Mouse (Mus musculus): ENCODE data around the gene Cyp4a29.
"Not testable (repeated sequence)": the region's sequence is repeated elsewhere in the genome, so short reads cannot be mapped to it uniquely, and the experiment has no call there.

DNA sequence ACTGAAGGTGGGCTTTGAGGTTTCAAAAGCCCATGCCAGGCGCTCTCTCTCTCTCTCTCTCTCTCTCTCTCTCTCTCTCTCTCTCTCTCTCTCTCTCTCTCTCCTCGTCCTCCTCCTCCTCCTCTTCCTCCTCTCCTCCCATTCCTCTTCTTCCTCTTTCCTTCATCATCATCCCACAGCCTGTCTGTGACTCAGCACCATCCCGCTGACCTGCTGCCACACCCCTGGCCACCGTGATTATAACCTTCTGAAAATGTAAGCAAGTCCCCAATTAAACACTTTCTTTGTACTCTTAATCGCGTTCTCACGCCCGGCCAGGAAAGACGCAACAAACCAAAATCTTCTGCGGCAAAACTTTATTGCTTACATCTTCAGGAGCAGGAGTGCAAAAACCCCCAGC is 38.9 kb downstream of the Cyp4a29 start:
- TF ChIP-seq MYOD1 (IDR thresholded peaks at IDR 0.05; ENCODE audit: control insufficient read depth, insufficient read length, low read depth); CEBPB (IDR thresholded peaks at IDR 0.05; ENCODE audit: low read depth); MYOG (IDR thresholded peaks at IDR 0.05; ENCODE audit: control insufficient read depth, extremely low read depth, insufficient read length); USF1 (IDR thresholded peaks at IDR 0.05; ENCODE audit: low read depth); CTCF (IDR thresholded peaks at IDR 0.05; ENCODE audit: control insufficient read depth, insufficient read depth, insufficient read length); MAX (IDR thresholded peaks at IDR 0.05); FOSL1 (IDR thresholded peaks at IDR 0.05; ENCODE audit: insufficient read depth, low read length, poor library complexity, severe bottlenecking): not testable (repeated sequence)

Measured in C2C12 (cell line).